Mouse (Mus musculus): ENCODE measurements around the gene Cenpt.
"Not testable (repeated sequence)": the region's sequence is repeated elsewhere in the genome, so short reads cannot be mapped to it uniquely, and the experiment has no call there.

Cenpt gene

DNA sequence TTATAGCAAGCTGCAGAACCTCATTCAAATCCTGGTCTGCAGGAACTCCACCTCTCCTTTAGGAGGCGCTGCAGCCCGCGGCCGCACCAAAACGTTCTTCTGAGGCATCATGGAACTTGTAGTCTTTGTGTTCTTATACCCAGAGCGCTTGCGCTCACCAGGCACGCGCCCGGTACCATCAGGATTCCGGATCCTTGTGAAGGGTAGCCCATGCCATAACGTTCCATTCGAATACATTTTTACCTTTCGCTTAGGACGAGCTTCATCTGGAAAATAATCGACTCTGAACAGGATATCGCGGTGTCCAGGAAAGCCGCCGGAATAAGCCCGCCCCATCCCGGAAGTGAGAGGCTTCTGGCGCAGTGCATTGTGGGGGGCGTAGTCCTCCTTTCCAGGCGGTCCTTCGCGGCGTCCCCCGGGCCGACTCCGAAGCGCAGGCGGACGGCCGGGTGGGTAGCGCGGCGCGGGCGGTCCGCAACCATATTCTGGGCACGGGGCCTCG is 1.7 kb upstream of the Cenpt start, which contains the start of gene Thap11:
Gene Thap11, plus strand, starts transcription at position 418 of the 502 bp plus-strand sequence.
- DNase-seq (ENCODE audit: extremely low spot score, low read depth, low spot score) = peak; percentile 91

DNA sequence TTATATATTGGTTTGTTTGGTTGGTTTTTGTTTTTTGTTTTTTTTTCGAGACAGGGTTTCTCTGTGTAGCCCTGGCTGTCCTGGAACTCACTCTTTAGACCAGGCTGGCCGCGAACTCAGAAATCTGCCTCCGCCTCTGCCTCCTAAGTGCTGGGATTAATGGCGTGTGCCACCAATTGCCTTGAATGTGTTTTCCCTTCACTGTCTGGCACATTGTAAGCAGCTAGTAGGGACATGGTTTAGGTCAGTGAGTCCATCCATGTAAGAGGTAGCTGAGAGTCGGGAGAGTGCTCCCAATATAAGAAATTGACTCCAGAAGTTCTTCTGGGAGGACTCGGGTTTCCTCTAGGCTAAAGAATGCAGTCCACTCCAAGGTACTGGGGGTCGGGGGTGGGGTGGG is 1.2 kb upstream of the Cenpt start:
- DNase-seq (ENCODE audit: extremely low spot score, low read depth, low spot score) = no peak

DNA sequence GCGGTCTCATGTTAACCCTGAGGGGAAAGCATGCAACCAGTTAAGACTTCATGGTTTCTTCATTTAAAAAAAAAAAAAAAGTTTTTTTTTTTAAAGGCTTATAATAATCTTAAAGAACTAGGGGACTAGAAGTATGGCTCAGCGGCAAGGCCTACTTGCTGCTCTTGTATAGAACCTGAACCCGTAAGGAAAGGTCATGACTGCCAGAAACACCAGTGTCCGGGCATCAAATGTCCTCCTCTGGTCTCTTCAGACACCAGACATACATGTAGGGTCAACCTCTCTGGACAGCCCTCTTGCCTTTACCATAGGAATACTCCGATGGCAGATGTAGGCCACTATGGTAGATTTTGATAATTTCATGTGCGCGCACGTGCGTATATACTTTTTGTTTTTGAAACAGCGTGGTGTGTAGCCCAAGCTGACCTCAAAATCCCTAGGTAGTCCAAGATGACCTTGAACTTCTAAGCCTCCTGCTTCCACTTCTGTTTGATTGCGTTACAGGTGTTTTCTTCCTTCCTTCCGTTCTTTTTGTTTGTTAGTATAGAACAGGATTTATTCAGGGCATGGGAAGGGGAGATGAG is 840 bp downstream of the Cenpt start:
- DNase-seq (ENCODE audit: extremely low spot score, low read depth, low spot score) = no peak

DNA sequence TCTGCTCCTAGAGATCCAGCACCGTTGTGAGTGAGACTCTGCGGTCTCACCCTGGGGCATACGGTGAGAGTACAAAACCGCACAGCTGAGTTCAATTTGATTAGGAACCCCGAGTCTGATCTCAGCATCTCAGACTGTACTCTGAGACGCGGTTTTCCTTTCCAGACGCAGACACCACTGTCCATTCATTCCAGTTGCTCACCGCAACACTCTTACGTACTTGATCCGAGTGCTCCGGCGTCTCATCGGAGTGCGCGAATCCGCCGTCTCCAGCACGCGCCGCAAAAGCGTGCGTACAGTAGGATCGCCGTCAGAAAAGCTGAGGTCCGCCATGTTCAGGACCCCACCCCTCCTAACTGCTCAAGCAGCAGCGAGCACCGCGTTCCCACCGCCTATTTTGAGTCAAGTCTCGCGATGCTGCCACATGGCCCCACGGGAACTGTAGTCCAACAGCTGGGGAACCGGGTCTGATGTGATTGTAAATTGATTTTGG is 1.4 kb downstream of the Cenpt start:
- DNase-seq (ENCODE audit: extremely low spot score, low read depth, low spot score) = peak; percentile 90

DNA sequence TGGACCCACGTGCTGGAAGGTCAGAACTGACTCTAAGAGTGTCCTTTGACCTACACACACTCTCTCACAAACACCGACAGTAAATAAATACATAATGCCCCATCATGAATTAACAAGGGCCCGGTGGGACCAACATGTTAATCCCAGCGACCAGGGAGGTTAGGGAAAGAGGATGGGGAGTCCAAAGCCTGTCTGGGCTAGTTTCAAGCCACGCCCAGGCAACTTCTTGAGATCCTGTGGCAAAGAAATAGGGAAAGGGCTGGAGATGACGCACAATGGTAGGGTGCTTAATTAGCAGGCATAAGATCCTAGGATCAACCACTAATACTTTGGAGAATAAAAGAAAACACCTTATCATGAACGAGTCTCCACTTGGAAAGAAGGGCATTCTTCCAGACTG is 2.5 kb downstream of the Cenpt start:
- DNase-seq (ENCODE audit: extremely low spot score, low read depth, low spot score) = no peak

DNA sequence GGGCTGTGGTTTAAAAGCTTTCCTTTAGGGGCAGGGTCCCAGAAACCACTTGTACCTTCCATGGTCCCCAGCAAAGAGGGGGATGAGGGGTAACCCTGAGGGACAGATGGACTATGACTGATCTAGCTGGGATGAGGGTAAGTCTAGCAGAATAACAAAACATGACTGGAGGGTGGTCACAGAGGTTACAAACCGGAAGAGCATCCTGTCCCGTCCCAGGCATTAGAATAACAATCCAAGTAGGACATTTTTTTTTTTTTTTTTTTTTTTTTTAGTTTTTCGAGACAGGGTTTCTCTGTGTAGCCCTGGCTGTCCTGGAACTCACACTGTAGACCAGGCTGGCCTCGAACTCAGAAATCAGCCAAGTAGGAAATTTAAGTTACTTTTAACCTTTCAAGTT is 3.1 kb downstream of the Cenpt start:
- DNase-seq (ENCODE audit: extremely low spot score, low read depth, low spot score) = no peak

DNA sequence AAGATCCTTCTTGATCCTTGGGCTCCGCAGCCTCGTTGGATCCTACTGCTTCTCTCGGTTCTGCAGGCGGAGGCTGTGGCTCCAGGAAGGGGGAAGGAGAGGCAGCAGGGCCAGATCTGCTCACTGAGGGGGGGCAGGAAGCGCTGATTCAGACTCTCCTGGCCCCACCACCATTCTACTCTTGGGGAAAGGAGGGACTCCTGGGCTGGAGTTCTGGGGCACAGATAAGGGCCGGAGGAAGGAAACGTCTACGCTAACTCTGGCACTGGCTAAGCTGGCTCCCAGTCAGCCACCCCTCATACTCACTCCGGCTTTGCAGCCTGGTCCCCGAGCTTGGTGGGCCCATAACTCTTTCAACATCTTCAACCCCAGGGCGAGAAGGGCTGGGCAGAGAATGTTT is 6.4 kb downstream of the Cenpt start:
- no peak for DNase-seq (ENCODE audit: extremely low spot score, low read depth, low spot score)

DNA sequence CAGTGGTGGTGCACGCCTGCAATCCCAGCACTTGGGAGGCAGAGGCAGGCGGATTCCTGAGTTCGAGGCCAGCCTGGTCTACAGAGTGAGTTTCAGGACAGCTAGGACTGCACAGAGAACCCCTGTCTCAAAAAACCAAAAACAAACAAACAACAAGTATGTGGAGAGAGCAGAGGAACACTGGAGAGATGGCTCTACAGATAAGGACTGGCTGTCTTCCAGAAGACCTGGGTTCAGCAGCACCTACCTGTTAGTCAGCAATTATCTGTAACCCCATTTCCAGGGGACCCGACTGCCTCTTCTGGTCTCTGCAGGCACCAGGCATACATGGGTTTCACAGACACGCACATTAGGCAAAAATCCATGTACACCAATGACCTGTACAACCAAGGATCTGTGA is 13.9 kb downstream of the Cenpt start:
- DNase-seq (ENCODE audit: extremely low spot score, low read depth, low spot score) = no peak

DNA sequence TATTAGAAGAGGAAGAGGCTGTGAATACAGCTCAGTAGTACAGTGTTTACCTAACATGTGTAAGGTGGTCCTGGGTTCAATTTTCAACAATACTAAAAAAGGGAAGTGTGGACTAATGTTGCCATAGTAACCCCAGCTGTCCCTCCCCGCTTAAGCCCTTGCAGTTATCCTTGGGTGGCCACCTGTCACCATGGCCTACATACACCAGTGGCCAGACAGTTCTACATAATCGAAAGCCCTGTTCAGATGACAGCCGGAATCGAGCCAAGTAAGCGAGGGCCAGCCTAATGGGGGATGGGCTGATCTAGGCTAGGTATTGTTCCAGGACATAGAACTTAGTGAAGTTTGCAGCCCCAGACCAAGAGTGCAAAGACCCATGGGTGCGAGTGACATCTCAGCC is 16.1 kb downstream of the Cenpt start:
- DNase-seq (ENCODE audit: extremely low spot score, low read depth, low spot score) = no peak

DNA sequence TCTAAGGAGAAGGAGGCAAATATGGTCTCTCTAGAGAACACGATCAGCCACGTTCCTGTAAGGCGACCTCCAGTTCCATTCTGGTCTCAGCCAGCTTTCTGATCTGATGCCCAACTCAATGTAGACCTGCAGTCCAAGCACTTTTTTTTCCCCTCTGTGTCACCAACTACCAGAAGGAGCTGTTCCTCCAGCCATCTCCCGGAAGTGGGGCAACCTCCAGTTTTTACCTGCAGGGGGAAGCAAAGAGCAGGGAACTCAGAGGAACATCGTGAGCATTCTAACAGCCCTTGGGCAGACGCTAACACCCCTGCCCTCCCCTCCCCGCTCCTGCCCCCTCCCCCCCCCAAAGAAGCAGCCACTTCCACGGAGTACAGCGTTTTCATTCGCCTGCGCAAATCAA is 17.8 kb downstream of the Cenpt start:
- DNase-seq (ENCODE audit: extremely low spot score, low read depth, low spot score) = no peak

DNA sequence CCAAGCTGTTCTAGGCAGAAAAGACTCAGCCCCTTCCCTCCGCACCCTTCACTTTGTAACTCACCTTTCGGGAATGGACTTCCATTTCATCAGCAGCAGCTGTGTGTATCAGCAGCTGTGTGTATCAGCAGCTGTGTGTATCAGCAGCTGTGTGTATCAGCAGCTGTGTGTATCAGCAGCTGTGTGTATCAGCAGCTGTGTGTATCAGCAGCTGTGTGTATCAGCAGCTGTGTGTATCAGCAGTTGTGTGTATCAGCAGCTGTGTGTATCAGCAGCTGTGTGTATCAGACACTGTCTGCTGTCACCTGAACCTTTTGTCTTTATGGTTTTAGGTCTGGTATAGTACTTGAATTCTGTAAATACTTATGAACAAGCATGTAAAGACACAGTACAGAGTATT is 19.3 kb downstream of the Cenpt start:
- DNase-seq (ENCODE audit: extremely low spot score, low read depth, low spot score) = not testable (repeated sequence)

DNA sequence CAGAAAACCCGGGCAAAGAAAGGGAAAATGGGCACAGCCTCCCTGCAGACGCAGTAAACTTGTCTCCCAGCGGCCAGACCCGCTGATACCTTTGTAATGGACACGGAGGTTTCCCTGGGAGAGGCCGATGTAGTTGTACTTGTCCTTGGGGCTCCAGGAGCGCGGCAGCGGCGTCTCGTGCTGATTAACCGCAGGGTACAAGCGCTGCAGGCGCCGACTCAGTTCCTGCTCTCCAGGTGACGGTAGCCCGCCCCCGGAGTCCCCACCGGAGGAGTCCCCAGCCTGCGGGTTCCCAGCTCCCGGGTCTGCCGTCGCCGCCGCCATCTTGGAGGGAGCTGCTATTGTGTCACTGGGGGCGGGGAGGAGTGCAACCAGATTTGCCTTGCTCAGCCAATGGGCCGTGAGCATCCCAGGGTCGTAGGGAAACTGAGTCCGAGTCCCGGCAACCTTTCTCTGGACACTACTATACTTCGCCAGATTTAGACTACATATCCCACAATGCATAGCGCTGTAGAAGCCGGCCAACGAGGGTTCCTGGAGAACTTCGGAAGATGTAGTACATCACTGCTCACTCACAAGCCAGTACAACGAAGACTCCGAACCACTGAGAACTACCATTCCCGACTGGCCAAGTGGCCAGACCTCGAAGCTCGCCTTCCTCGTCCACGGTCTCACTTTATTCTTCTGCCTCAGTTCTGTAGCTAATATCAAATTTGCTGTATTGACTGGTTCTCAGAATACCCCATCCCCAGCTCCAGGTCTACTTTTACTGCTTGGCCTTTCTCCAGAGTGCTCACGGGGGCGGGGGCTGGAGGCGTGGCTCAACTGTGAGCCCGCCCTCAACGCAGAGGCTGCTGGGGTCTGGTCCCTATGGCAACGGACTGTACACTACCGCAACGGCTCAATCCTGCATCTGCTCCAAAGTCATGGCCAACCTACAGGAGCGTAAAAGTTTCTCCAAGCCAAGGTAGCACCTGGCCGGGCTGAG is 25.9 kb downstream of the Cenpt start, which contains the start of the genes Ranbp10 and Tsnaxip1:
Gene Ranbp10, minus strand, starts transcription at position 490 of the 988 bp plus-strand sequence.
Gene Tsnaxip1, plus strand, starts transcription at position 871 of the 988 bp plus-strand sequence.
- DNase-seq (ENCODE audit: extremely low spot score, low read depth, low spot score) = peak; percentile 99

DNA sequence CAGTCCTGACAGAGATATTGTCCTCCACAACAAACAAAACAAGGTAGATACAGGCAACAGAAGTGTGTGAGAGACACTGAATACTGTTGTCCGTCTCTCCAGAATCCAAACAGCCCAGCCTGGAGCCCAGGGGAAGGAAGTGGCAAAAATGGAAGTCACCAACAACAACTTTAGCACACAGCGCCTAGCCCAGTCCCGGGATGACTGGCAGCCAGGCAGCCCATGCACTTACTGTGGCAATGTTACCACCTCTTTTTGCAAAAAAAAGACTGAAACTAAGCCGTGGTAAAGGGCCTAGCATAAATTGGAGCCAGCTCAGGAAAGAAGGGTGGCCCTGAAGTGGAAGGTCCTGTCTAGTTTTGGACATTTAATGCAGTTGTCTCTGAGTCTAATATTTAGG is 26.7 kb downstream of the Cenpt start:
- no peak for DNase-seq (ENCODE audit: extremely low spot score, low read depth, low spot score)

DNA sequence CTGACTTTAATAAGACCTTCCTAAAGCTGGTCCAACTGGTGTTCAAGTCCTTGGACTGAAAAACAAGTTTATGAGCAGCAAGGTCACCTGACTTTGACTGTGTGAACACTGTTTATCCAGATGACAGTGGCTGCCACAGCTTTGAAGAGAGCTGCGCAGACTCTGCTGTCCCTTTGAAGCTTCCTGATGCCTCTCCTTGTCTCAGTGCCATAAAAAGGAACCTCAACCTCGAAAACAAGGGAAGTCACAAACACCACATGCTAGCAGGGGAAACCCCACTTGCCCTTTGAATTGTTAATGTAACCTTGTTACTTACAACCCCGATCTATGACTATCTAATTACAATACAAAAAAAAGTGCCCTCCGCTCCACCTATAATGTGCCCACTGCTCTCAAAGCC is 27.6 kb downstream of the Cenpt start:
- DNase-seq (ENCODE audit: extremely low spot score, low read depth, low spot score) = no peak

DNA sequence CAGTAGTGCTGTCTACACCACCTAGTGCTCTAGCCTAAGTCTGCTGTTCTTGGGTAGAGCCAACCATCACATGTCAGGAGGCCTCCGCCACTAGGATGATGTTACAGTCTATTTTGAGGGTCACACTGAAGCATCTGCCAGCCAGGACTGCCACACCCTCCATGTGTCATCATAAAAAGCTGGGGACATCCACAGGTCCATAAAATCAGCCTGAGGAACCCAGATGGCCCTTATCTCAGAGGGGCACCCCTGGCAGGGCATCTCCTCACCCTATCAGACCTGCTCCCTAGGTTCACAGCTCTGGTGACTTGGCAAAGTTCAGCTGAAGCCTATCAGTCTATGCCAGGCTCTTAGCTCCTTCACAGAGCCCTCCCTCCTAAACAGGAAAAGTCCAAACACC is 32.2 kb downstream of the Cenpt start:
- DNase-seq (ENCODE audit: extremely low spot score, low read depth, low spot score) = no peak

DNA sequence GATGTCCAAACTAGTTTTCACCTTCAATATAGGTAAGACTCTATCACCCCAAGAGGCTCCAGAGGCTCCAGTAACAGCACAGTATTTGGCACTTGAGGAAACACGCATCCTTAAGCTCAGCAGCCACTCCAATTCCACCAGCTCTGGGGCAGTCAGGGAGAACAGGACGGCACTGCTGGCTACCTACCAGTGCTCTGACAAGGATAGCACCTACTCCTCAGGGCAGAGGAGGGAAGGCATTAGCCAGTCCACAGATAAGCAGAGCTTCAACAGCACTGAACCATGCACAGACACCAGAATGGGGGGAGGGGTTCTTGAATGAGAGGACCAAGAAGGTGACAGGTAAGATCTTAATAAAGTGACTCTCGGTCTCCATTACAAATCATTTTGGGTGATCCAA is 33.4 kb downstream of the Cenpt start:
- DNase-seq (ENCODE audit: extremely low spot score, low read depth, low spot score) = no peak

DNA sequence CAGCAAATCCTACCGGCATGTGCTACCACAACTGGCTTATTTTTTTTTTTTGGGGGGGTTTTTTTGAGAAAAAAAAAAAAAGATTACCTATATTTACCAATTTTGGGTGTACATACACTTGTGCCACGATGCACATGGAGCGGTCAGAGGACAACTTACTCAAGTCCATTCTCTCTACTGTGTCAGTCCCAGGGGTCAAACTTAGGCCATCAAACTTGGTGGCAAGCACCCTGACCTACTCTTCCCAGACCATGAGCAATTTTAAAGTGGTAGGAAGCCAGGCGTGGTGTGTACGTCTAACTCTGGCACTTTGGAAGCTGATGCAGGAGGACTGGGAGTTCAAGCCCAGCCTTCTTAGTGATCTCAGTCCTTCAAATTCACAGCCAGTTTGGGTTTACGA is 39.8 kb downstream of the Cenpt start:
- DNase-seq (ENCODE audit: extremely low spot score, low read depth, low spot score) = no peak

DNA sequence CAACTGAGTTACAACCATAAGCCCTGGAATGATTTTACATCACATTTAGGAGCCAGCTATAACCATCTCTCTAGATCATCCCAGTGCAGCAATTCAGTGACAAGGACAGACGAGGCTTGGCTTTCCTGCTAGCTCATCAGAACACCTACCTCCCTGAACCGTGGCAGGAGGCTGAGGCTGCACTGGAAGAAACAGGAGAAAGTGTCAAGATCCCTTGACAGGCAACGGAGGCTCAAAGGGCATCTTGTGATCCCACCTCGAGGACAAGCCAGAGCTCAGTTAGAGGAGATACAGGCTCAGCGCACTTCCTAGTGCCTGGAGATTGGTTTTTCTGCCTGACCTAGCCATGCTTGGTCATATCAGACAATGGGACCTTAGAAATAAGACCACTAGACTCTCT is 40.6 kb downstream of the Cenpt start:
- DNase-seq (ENCODE audit: extremely low spot score, low read depth, low spot score) = no peak

DNA sequence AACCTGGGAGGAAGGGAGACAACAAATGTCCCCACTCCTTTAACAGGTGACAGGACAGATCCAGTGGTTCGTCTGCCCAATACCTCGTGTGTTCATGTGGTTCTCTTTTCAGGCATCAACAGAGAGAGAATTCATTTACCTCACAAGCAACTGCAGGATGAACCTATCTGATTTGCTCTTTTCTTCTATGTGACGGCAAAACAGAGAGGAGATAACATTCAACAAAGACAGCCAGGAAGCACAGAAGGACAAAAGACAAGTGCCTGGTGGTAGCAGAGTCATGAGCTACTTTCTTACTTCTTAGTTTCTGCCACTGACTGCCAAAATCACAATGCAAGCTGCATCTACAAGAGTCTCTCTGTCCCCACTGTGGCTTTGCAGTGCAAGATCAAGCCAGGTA is 41.5 kb downstream of the Cenpt start:
- DNase-seq (ENCODE audit: extremely low spot score, low read depth, low spot score) = no peak

DNA sequence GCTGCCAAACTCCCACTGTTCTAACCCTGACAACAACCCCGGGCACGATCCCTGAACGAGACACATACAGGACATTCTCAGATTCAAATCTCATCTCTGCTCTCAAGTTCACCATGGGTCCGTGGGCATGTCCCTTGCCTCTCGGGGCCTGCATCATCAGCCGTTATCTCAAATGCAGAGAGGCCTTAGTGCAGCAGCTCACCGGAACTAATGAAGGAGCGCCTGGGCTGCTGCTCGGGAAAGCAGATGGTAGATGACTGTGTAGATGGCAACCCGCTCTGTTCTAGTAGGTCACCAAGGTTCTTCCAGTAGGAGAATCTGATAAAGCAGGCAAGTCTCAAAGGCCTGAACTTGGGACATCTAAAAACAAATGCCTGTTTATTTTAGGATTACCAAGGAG is 42.0 kb downstream of the Cenpt start:
- no peak for DNase-seq (ENCODE audit: extremely low spot score, low read depth, low spot score)

DNA sequence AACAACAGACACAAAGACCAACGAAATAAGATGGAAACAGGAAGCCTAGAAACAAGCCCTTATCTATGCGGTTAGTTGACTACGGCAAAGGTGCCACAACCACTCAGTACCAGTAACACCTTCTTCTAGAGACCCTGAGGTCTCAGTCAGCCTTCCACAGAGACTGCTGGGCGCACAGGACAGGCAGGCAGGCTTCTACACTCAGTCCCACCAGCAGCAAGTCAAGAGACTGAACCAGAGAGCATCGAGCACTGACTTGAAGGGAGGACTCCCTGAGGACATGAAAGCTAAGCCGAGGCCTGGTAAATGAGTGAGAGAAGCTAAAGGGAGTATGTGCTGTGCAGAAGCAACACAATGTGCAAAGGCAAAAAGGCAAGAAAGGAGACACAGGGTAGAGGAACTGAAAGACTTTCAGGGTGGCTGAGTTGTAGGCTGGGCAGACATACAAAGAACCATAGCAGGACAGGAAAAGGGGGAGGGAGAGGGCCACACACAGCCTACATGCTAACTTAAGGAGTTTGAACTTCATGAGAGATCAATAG is 42.8 kb downstream of the Cenpt start:
- no peak for DNase-seq (ENCODE audit: extremely low spot score, low read depth, low spot score)

DNA sequence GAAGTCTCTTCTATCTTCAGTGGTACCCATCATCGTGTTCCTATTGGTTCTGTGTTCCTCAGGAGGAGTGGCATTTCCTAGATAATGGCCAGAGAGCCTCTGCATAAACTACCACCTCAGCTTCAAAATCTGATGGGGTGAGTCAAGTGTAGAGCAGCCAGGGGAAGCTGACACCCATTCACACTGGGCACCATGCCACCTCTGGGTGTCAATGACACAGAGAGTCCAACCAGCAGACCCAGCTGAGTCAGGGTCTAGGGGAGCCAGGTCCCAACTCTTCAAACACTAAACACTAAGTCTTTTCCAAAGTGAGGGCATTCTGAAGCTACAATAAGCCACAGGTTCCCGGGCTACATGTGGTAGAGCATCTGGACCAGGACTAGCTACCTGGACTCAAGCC is 44.6 kb downstream of the Cenpt start:
- no peak for DNase-seq (ENCODE audit: extremely low spot score, low read depth, low spot score)
